Mouse (Mus musculus): ENCODE results near the gene Spred2.

GRCm38 (mm10) chr11:19962796-19963195 is 38.6 kb downstream of the Spred2 start:
- no peak for TF ChIP-seq TAL1 (IDR thresholded peaks at IDR 0.05; ENCODE audit: low read length)
- no peak for TF ChIP-seq GATA1 (IDR thresholded peaks at IDR 0.05; ENCODE audit: low read length)
